Mouse (Mus musculus) embryo, embryonic 9.5 days (tissue): ENCODE data around the gene Trmt61a.

Experiments used
- DNase-seq: peaks from one replicate; pipeline ENCODE4 v3.0.0-alpha.2; 2017; ENCODE audit errors: extremely low spot score

Trmt61a gene

DNA sequence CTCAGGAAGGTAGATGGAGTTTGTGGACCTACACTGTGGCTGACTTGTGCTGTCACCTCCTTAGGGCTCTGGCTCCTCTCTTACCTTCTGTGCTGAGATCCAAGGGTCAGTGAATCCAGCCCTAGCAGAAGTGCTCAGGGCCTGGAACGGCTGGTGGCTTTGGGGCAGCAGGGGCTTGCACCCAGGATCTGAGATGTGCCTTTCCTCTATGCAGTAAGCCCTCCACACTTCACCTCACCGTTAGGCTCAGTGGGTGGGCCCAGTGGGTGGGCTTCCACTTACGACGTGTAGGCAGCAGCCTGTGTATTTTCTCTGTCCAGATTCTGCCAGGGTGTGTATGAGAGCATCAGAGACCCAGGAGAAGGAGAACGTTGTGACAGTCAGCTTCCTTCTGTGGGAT, 55.0 kb downstream of the Trmt61a start:
- no peak for DNase-seq
